Mouse (Mus musculus) small intestine, adult 10 weeks (tissue): Measurements from ENCODE around the gene Snx3. TPM values are rescaled to one million over a fixed set of nuclear protein-coding genes. Genes with fewer than 3 reads are reported as not detected.

ENCODE experiments used
- polyA plus RNA-seq: library from polyadenylated mRNA; stranded (reverse); fragments of 350-450 nt; fragmentation: Illumina TruSeq; extraction: RNeasy Lipid Tissue Mini Kit (QIAGEN cat#74804); gene quantifications from one replicate; pipeline ENCODE4 v1.2.3, GENCODE M21; 2014; ENCODE audit warnings: low replicate concordance

The Snx3 gene
- polyA plus RNA-seq, result 165 TPM

GRCm38 (mm10) chr10:42501775-42502348 lies at the start of gene Snx3:
Gene Snx3, plus strand, starts transcription at chr10:42502030.

DNA sequence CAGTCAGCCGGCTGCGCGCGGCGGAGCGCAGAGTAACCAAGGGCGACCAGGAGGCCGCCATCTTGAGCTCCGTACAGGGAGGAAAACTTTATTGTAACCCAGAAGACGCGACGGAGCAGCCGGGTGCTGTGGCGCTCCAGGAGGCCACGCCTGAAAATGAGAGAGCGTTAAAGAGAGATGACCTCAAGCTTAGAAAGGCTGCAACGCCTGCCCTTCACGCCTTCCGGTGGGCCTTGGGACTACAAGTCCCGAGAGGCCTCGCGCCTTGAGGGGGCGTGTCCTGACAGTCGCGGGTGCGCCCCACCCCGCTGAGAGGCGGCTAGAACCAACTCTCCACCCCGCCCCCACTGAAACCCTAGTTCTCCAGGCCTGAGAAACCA lies 23.5 kb upstream of the Snx3 start, which contains the start of gene Afg1l:
Afg1l (minus strand) TSS at position 225 of the 380 bp plus-strand sequence.

DNA sequence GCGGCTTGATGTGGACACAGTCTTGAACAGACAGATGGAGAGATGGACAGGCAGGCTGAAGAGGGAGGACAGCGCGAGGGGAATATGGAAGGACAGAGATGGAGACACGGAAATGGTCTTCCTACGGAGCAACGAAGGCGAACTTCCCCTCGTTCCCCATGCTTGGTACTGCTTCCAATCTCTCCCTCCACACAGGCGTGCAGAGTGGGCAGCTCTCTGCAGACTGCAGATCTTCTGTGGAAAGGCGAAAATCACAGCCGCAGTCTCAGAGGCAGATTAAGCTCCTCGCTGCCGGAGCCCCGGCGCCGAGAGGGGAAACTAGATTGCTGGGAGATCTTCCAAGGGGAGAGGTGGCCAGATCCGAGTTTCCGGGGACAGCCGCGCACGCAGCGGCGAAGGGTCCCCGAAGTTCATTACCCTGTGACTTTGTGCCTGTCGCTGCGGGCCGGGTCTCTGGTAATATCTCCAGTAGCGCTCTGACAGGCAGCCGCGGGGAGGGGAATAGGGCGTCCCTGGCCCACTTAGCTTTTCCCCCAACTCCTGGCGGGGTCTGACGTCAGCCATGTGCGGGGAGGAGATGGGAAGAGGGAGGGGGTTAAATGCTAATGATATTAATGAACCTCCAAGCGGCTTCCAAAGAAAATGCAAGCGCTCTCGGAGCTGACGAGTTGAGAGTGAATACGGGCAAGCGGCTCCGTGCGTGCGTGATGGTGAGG lies 81.5 kb downstream of the Snx3 start, which contains the start of the genes Nr2e1 and Ostm1:
Nr2e1 (minus strand) TSS at position 476 of the 716 bp plus-strand sequence.
Ostm1 (plus strand) TSS at position 666 of the 716 bp plus-strand sequence.

Other genes starting within 250 kb of the Snx3 start
- 17.0 TPM for gene Foxo3, start 225.3 kb upstream of the Snx3 start, polyA plus RNA-seq
- 9.6 TPM for gene Afg1l, start 23.5 kb upstream of the Snx3 start, polyA plus RNA-seq
- not detected for gene Nr2e1, start 81.6 kb downstream of the Snx3 start, polyA plus RNA-seq
- 37.5 TPM for gene Ostm1, start 81.8 kb downstream of the Snx3 start, polyA plus RNA-seq